Mouse (Mus musculus) heart, embryonic 14.5 days (tissue): ENCODE data around the gene Csnk1d. TPM values are rescaled to one million over a fixed set of nuclear protein-coding genes. Genes with fewer than 3 reads are reported as not detected.

Source experiments
- ATAC-seq: fragments of 200-750 bp; cut with Nextera tagmentation; 2 replicates; pipeline ENCODE4 v1.8.0; 2017; ENCODE audit warnings: low read depth, moderate TSS enrichment; ENCODE audit not compliant: insufficient number of reproducible peaks, insufficient read depth, low FRiP score
- H3K27ac ChIP-seq, 2 experiments: fragments of 200-500 bp in 1 of 2; fragments of 300-500 bp in 1 of 2; sonication (generic) in 1 of 2; replicated peaks in 1 of 2; 2 replicates each; pipeline ENCODE4 v1.5.1; 2012 to 2014; ENCODE audit warnings: low read depth in 2 of 2, low read length in 2 of 2, control low read depth in 1 of 2, mild to moderate bottlenecking in 1 of 2, mixed read lengths in 1 of 2; ENCODE audit not compliant: control insufficient read depth in 1 of 2, insufficient read depth in 1 of 2
- H3K27me3 ChIP-seq: fragments of 300-500 bp; sonication (generic); 2 replicates; pipeline ENCODE4 v1.6.1; 2014; ENCODE audit warnings: mild to moderate bottlenecking, low read length, control low read depth; ENCODE audit not compliant: control insufficient read depth, insufficient read depth
- H3K36me3 ChIP-seq: fragments of 300-500 bp; sonication (generic); 2 replicates; pipeline ENCODE4 v1.6.1; 2014; ENCODE audit warnings: mild to moderate bottlenecking, control low read depth, low read length, mixed read lengths; ENCODE audit not compliant: control insufficient read depth, insufficient read depth
- H3K4me1 ChIP-seq, 2 experiments: fragments of 200-500 bp in 1 of 2; fragments of 300-500 bp in 1 of 2; sonication (generic) in 1 of 2; 2 replicates each; pipeline ENCODE4 v1.6.1; 2012 to 2014; ENCODE audit warnings: low read length in 2 of 2, control low read depth in 1 of 2, mixed read lengths in 1 of 2; ENCODE audit not compliant: control insufficient read depth in 2 of 2, insufficient read depth in 2 of 2
- H3K4me2 ChIP-seq: fragments of 300-500 bp; sonication (generic); 2 replicates; pipeline ENCODE4 v1.6.1; 2014; ENCODE audit warnings: mild to moderate bottlenecking, low read length
- H3K4me3 ChIP-seq, 2 experiments: fragments of 200-500 bp in 1 of 2; fragments of 300-500 bp in 1 of 2; sonication (generic) in 1 of 2; 2 replicates each; pipeline ENCODE4 v1.5.1; 2012 to 2014; ENCODE audit warnings: low read length in 2 of 2, mild to moderate bottlenecking in 2 of 2, control low read depth in 1 of 2, low read depth in 1 of 2, moderate library complexity in 1 of 2; ENCODE audit not compliant: control insufficient read depth in 1 of 2, insufficient read depth in 1 of 2
- H3K9ac ChIP-seq: fragments of 300-500 bp; sonication (generic); 2 replicates; pipeline ENCODE4 v1.6.1; 2014; ENCODE audit warnings: mild to moderate bottlenecking, low read length
- H3K9me3 ChIP-seq: fragments of 300-500 bp; sonication (generic); 2 replicates; pipeline ENCODE4 v1.6.1; 2016; ENCODE audit warnings: low read length, control low read depth; ENCODE audit not compliant: control insufficient read depth
- WGBS: fragments of 180-500 bp; shearing (Covaris S2); extraction: QIAGEN DNeasy Blood & Tissue Kit; methylation state at CpG from one replicate; pipeline ENCODE4 v1.1.7; 2014; 5-methylcytosine and 5-hydroxymethylcytosine counted together
- polyA plus RNA-seq: library from polyadenylated mRNA; unstranded; fragments of >200 nt; fragmentation: Nextera tagmentation; extraction: Ambion mirVana; gene quantifications from 2 replicates; pipeline ENCODE4 v1.2.1, GENCODE M21; 2014

Gene Csnk1d
- polyA plus RNA-seq, 1 experiment from 2014 or later: 45.6 TPM

DNA sequence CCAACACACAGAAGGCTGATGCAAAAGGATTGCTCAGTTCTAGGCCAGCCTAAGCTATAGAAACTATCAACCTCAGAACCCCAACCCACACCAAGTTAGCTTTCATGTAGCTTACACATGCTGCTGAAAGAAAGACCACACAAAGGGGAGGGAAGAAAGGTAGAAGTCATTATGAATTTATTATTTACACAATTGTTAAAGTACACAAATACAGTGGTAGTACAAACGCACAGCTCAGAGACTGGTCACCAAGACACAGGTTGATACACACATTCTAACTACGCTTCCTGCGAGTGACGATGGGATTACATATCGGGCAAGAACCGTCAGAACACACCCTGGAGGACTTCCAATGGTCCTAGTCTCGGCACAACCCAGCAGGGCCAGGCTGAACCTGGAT lies 29.5 kb downstream of the Csnk1d start:
- Histone ChIP-seq H3K9ac (no peak overlapping the region), H3K9me3 (no peaks in the 10 kb centered on the region), H3K27me3 (no peaks in the 10 kb centered on the region), H3K4me2 (no peak overlapping the region), H3K36me3 (peaks cover 99% of the 10 kb centered on the region), H3K4me3 (no peak overlapping the region), H3K27ac (0 out of 4 replicates have a peak overlapping the region, but pooled peaks of 1 of the 2 experiments have one; percentile 33), H3K4me1 (peaks cover 36 to 64% of the 10 kb centered on the region in 2 experiments)
- ATAC-seq: no peak
- WGBS: 76% methylated on average over 7 of the region's 7 CpGs

DNA sequence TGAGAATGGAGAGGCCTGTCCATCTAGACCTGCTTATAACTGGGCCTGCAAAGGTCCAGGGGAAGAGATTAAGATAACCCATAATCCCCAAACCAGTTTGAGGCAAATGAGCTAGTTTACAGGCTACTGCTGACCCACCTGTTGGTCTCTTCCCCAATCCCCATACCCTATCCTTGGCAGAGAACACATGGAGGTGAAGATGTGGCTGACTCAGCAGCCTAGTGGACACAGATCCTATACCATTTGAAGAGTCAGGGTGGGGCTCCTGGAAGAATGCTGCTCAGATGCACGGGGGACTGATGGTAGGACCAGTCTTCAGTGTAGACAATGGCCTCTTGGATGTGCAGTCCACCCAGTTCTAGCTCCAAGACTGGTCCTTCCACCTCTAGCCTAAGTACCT lies 30.9 kb downstream of the Csnk1d start:
- H3K27ac ChIP-seq: no peak overlapping the region
- no peak overlapping the region for H3K4me3 ChIP-seq
- peaks cover 38 to 58% of the 10 kb centered on the region in 2 experiments for H3K4me1 ChIP-seq
- WGBS: 58% methylated on average over 1 of the region's 1 CpGs
- no peaks in the 10 kb centered on the region for H3K27me3 ChIP-seq
- H3K4me2 ChIP-seq: no peak overlapping the region
- peaks cover 99% of the 10 kb centered on the region for H3K36me3 ChIP-seq
- ATAC-seq: no peak
- H3K9ac ChIP-seq: no peak overlapping the region
- H3K9me3 ChIP-seq: no peaks in the 10 kb centered on the region

DNA sequence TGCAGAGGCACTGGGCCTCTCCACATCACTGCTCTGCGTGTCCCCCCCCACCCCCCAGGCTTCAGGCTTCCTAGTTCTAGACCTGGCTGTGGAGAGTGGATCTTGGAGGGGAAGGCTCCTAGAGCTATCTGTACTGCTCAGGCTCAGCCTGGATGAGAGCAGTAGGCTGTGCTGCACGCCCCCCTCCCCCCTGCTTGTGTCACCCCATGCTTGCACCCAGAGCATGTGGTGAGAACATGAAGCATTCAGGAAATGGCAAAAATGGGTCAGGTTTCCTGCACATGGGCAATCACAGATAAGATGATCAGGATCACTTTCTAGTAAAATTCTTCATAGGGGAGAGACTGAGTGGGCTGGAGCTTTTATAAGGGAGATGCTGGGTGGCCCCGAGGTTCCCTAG lies 31.6 kb downstream of the Csnk1d start:
- WGBS: 47% methylated on average over 3 of the region's 3 CpGs
- ATAC-seq: peak; percentile 13; the same call in 1 of the 2 replicates
- H3K36me3 ChIP-seq: peaks cover 99% of the 10 kb centered on the region
- peaks cover 33 to 56% of the 10 kb centered on the region in 2 experiments for H3K4me1 ChIP-seq
- no peaks in the 10 kb centered on the region for H3K27me3 ChIP-seq
- H3K4me2 ChIP-seq: no peak overlapping the region
- H3K9ac ChIP-seq: no peak overlapping the region
- peak overlapping the region; percentile 35 to 66; a peak in 2 of 4 replicates for H3K27ac ChIP-seq
- H3K9me3 ChIP-seq: no peaks in the 10 kb centered on the region
- H3K4me3 ChIP-seq: no peak overlapping the region

DNA sequence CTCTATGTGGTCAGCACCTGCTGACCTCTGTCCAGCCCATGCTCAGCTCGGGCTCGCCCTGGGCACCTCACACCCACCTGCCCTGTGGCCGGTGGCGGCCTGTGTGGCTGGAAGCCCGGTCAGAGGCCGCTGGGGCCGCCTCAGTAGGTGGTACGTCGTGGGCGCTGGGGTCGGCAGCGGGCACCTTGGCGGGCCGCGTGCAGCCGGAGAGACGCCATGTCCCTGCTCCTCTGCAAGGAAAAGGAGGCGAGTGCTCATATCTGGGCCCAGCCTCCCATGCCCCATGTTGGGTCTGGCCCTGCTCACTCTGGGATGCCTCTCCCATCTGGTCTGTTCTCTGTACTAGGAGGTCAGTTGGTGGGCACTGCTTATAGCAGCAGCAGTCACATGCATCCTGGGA lies 32.1 kb downstream of the Csnk1d start:
- H3K4me2 ChIP-seq: no peak overlapping the region
- H3K27me3 ChIP-seq: no peaks in the 10 kb centered on the region
- peaks cover 99% of the 10 kb centered on the region for H3K36me3 ChIP-seq
- ATAC-seq: peak; percentile 22; the same call in 1 of the 2 replicates
- peak overlapping the region; percentile 35 to 66; a peak in 3 of 4 replicates for H3K27ac ChIP-seq
- H3K4me3 ChIP-seq: no peak overlapping the region
- WGBS: 87% methylated on average over 18 of the region's 18 CpGs
- H3K4me1 ChIP-seq: peaks cover 29 to 51% of the 10 kb centered on the region in 2 experiments
- no peak overlapping the region for H3K9ac ChIP-seq
- H3K9me3 ChIP-seq: no peaks in the 10 kb centered on the region

DNA sequence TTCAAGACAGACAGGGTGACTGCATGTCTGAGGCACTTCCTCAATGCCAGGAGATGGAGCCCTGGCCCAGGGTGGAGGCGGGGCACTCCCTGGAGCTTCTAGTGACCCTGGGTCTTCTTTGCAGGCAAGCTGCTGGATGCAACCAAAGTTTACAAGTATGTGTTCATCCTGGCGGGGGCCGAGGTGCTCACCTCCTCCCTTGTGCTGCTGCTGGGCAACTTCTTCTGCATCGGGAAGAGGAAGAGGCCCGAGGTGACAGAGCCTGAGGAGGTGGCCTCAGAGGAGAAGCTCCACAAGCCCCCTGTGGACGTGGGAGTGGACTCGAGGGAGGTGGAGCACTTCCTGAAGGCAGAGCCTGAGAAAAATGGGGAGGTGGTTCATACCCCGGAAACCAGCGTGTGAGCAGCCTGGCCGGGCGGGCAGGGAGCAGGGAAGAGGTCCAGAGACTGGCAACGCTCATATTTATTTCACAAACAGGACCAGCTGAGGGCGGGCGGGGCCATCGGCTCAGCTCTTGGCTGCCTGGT lies 33.3 kb downstream of the Csnk1d start:
- Histone ChIP-seq H3K4me3 (no peak overlapping the region), H3K27me3 (no peaks in the 10 kb centered on the region), H3K4me2 (no peak overlapping the region), H3K9ac (no peak overlapping the region), H3K9me3 (no peaks in the 10 kb centered on the region), H3K27ac (peak overlapping the region in 1 of 2 experiments; percentile 53; a peak in 1 of 4 replicates), H3K36me3 (peaks cover 93% of the 10 kb centered on the region), H3K4me1 (peaks cover 32 to 53% of the 10 kb centered on the region in 2 experiments)
- no peak for ATAC-seq
- WGBS: 53% methylated on average over 15 of the region's 15 CpGs

DNA sequence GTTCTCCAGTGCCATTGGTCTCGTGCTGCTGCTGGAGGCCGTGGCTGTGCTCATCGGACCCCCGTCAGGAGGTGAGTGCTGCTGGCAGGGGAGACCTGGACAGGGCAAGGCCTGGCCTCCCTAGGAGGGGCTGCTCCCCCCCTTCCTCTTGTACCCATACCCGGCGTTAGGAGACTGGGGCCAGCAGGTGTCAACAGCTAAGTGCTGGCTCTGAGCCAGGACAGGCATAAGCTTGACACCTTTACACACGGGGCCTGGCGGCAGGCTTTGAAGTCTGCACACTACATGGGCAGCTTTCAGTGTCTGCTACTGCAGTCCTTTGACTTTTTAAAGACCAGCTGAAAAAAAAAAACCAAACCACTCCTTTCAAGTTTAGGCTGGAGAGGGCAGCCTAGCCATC lies 34.1 kb downstream of the Csnk1d start:
- WGBS: 46% methylated on average over 8 of the region's 8 CpGs
- H3K9ac ChIP-seq: no peak overlapping the region
- no peak overlapping the region for H3K4me3 ChIP-seq
- no peak overlapping the region for H3K4me2 ChIP-seq
- peak overlapping the region in 1 of 2 experiments; percentile 53; a peak in 1 of 4 replicates for H3K27ac ChIP-seq
- peaks cover 86% of the 10 kb centered on the region for H3K36me3 ChIP-seq
- H3K27me3 ChIP-seq: no peaks in the 10 kb centered on the region
- no peaks in the 10 kb centered on the region for H3K9me3 ChIP-seq
- peaks cover 37 to 61% of the 10 kb centered on the region in 2 experiments for H3K4me1 ChIP-seq
- no peak for ATAC-seq

DNA sequence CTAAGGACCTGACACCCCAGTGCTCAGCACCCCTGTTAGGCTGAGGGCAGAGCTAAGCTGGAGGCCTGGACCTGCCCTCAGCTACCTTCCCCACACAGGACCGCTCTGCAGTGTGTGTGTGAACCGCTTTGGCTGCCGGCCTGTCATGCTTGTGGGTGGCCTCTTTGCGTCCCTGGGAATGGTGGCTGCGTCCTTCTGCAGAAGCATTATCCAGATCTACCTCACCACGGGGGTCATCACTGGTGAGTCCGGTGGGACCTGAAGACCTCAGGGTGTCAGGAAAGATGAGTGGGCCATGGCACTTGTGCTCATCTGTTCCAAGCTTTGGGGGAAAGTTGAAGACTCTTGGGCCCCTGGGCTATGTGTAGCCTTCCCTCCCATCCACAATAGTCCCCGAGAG lies 35.4 kb downstream of the Csnk1d start:
- H3K27ac ChIP-seq: no peak overlapping the region
- peaks cover 44 to 70% of the 10 kb centered on the region in 2 experiments for H3K4me1 ChIP-seq
- no peak for ATAC-seq
- H3K27me3 ChIP-seq: no peaks in the 10 kb centered on the region
- H3K36me3 ChIP-seq: peaks cover 72% of the 10 kb centered on the region
- WGBS: 87% methylated on average over 8 of the region's 8 CpGs
- H3K4me3 ChIP-seq: no peak overlapping the region
- H3K4me2 ChIP-seq: no peak overlapping the region
- no peak overlapping the region for H3K9ac ChIP-seq
- no peaks in the 10 kb centered on the region for H3K9me3 ChIP-seq

DNA sequence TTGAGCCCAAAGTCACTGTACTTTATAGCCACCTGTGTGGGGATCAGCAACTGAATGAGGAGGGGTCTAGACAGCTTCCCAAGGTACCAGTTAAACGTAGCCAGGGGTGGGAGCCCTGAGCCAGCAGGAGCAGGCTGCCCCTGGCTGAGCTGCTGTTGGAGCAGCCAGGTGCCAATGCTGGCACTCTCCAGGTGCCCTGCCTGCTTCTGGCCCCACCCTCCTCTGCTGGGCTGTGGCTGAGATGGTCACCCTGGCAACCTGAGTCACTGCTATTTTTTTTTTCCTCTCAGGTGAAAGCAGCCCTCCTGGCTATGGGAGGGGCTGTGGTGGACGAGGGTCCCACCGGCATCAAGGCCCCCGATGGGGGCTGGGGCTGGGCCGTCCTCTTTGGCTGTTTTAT lies 36.2 kb downstream of the Csnk1d start:
- H3K4me3 ChIP-seq: no peak overlapping the region
- H3K9me3 ChIP-seq: no peaks in the 10 kb centered on the region
- WGBS: 79% methylated on average over 5 of the region's 5 CpGs
- H3K4me2 ChIP-seq: no peak overlapping the region
- H3K27ac ChIP-seq: no peak overlapping the region
- no peak overlapping the region for H3K9ac ChIP-seq
- peaks cover 65% of the 10 kb centered on the region for H3K36me3 ChIP-seq
- H3K4me1 ChIP-seq: peaks cover 48 to 72% of the 10 kb centered on the region in 2 experiments
- H3K27me3 ChIP-seq: no peaks in the 10 kb centered on the region
- no peak for ATAC-seq
